Mouse (Mus musculus) lung, postnatal 0 days (tissue): ENCODE data around the gene Sqor.

Experiments
- CTCF ChIP-seq: IDR thresholded peaks from 2 replicates; pipeline ENCODE4 v1.5.1; 2016; ENCODE audit warnings: antibody characterized with exemption, mild to moderate bottlenecking
- EP300 ChIP-seq: IDR thresholded peaks from 2 replicates; pipeline ENCODE4 v1.6.1; 2016; ENCODE audit warnings: antibody characterized with exemption, mild to moderate bottlenecking, control low read depth

DNA sequence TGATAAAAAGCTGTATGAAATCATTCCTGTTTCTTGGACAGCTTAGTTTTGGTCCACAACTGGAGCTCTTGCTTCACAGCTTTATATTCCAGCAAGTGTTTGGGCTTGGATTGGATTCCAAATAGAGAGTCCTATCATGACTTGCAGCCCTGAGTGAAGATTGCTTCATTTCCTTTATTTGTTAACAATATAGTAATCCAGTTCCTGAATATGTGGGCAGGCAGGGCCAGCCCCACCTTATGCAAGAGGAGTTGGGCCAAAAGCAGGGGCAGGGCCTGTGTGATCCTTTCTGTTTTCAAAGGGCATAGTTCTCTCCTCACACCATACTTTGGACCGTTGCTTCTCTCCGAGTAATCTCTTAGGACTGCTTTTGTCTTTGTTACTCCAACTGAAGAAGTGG is 6.0 kb downstream of the Sqor start:
- TF ChIP-seq CTCF (no peak), EP300 (peak; percentile 63)
